Mouse (Mus musculus): ENCODE measurements around the gene Atl1.

Gene Atl1

DNA sequence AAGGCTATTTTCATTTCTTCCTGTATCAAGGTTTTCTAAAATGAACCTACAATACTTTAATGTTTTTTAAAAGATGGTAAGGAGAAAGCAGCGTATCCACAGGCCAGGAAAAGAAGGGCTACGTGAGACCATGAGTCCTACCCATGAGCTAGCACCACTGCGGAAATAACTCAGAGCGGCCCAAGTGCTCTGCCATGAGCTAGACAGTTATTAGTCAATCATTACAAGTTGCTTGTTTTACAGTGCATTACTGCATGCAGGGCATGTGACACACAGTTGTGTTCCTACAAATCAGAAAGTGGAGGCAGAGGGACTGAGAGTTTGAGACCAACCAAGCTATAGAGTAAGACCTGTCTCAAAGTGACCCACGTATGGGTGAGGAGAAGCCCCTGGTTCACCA, 8.4 kb upstream of the Atl1 start:
- no peak for DNase-seq (ENCODE audit: low spot score)

DNA sequence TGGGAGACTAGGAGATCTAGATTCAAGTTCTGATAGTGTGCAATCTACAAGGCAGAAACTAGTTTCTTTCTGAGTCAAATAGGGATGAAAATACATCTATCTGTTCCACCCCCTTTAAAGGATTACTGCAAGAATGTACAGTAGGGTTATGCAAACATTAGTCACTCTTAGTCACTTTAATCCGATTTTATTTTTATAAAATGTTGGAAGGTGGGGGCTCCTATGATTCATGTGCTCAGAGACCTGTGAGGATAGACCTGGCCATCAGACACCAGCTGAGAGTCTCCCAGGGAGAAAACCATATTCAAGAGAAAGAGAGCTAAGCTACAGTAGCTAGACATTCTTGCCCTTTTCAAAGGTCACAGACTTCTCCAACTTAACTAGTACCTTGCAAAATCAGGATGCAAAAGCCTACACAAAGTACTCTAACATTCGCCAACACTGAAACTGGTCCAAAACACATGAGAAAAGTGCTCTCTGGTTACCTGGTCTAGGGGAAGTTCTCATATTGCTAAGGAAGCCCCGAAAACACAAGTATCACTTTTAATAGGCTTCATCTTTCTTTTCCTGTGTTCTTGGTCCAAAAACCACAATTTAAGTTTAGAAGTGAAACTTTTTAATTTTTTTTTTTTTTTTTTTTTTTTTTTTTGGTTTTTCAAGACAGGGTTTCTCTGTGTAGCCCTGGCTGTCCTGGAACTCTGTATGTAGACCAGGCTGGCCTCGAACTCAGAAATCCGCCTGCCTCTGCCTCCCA, 7.1 kb upstream of the Atl1 start:
- DNase-seq (ENCODE audit: low spot score): no peak

DNA sequence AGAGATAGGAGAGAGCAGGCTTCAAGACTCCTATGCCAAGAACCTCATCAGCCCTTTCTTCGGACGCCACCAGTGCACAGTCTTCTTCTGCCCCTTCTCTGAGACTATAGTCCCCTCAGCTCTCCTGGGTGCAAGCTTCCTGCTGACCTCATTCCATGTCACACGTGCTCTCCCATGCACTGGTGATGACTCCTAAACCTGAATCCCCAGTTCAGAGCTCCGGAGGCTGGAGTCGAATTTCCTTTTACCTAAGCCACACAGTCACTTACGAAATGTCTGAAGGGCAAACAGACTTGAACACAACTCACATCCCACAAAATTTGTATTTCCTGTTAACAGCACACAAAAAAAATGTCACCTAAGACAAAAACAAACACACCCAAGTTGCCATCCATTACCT, 4.6 kb upstream of the Atl1 start:
- no peak for DNase-seq (ENCODE audit: low spot score)

DNA sequence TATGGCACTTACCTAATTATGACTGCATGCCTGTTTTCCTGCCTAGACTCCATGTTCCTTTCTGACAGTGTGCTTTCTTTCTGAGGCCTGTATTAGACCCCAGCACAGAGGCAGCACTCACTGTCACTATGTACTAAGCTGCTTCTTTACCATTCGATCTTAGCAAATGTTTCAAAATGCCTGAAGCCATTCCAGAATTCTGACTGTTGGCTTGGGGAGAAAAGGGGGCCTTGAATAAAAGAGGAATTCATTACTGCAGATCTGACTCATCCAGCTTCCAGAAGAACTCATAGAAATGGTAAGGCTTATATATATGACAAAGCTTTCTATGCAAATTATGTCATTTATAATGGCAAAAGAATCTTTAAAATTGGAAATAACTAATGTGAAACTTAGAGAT, 4.1 kb upstream of the Atl1 start:
- no peak for DNase-seq (ENCODE audit: low spot score)

DNA sequence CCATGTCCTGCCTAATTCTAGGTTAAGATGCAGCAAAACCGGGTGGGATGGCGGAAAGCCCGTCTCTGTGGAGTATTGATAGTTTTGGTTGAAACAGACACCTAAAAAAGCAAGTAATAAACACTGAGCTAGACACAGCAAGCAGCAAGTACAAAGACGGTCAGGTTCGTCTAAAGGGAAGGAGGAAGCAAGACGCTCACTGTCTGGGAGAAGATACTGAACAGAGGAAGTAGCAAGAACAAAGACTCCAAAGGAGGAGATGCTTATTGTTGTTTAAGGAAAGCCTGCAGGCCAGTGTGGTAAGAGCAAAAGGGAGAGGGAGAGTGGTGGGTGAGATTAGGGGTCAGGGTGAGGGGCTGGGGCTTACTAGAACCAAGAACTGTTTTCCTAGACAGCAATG, 2.4 kb upstream of the Atl1 start:
- no peak for DNase-seq (ENCODE audit: low spot score)

DNA sequence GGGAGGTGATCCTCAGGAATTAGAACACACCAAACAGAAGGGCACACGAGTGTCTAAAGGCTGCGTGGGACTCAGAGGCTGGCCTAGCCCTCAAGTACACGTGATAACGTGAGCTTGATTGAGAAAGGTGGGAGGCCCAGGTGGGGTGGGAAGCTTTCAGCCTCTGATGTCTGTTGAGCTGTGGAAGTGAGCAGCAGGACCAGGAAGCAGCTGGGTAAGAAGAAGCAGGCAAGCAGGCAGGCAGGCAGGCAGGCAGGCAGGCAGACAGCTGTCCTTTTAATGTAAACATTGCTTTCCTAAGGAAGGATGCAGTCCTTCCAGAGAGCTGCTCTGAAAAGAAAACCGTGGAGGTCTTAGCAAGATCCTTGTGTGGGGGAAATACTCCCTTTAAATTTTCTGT, 1.9 kb upstream of the Atl1 start:
- no peak for DNase-seq (ENCODE audit: low spot score)

DNA sequence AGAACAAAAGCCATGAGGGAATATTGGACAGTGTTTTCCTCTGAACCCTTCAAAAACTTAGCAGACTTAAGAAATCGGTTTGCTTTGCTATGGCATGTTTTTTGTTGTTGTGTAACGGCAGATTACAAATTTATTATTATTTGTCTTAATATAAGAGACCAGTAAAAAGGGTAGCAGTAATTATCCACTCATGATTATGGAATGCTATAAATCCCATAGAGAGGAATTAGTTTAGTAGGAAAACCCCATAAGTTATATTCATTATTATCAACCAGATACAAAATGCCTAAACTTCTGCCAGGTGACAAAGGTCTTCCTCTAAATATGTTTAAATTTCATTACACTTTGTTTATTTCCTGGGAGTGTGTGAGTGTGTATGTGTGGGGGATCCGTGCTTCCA, 693 bp upstream of the Atl1 start:
- DNase-seq (ENCODE audit: low spot score): no peak

DNA sequence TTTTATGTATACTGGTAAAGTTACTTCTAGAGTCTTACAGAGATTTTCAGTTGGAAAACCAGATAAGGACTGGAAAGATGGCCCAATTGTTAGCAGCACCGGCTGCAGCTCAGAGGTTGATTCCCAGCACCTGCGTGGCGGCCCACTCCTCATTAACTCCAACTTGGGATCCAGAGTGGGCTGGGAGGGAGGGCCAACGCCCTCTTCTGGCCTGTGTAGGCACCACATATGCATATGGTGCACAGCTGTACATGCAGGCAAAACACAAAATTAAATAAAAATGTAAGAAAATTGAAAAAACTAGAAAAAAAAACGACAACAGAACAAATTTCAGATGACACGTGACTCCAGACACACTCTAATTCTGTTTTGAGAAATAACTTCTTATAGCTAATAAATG, 1.5 kb downstream of the Atl1 start:
- no peak for DNase-seq (ENCODE audit: low spot score)

DNA sequence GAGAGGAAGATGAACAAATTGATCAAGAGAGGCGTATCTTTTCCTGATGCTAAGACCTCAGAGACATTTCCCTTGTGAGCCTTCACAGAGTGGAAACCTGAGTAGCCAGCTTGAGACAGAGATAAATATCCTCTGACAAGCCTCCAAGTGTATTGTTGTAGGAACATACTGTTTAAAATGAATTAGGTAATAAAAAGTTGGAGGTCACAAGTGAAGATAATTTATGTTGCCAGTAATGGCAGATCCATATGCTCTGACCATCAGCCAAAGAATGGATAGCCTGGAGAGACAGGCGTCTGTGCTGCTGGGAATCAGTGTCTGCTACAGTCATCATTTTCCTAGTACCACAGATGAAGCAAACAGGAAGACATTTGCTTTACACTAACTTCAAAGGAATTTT, 2.6 kb downstream of the Atl1 start:
- no peak for DNase-seq (ENCODE audit: low spot score)

DNA sequence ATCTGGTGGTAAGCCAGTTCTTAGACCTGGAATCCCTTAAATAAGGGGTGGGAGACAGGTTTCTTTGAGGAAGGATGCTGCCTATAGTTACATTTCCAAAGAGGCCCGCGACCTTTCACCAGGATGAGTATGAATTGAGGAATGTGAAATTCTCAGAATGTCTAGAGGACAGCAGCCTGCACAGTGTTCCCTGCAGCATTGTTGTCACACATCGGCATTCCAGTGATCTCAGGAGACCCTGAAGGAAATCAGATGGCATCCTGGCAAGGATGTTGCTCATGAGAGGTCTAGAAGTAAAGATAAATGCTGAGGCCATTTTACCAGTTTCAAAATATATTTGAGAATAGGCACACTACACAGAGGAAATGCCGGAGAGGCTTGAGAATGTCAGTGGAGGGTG, 5.7 kb downstream of the Atl1 start:
- no peak for DNase-seq (ENCODE audit: low spot score)

DNA sequence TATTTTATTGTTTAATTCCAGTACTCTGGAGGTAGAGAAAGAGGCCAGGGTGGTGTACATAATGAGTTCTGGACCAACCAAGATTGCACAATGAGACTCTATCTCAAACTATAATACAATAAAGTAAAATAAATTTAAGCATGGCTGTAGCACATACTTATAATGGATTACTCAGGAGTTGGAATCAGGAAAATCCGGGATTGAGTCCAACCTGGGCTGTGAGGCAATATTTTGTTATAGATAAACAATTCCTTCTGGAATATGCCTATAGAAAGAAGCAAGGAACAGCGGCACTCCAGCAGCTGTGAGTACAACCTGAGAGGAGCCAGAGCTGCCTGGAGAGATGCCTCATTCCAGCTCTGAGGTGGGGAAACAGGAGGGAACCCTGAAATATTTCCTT, 12.6 kb downstream of the Atl1 start:
- DNase-seq (ENCODE audit: low spot score): no peak

DNA sequence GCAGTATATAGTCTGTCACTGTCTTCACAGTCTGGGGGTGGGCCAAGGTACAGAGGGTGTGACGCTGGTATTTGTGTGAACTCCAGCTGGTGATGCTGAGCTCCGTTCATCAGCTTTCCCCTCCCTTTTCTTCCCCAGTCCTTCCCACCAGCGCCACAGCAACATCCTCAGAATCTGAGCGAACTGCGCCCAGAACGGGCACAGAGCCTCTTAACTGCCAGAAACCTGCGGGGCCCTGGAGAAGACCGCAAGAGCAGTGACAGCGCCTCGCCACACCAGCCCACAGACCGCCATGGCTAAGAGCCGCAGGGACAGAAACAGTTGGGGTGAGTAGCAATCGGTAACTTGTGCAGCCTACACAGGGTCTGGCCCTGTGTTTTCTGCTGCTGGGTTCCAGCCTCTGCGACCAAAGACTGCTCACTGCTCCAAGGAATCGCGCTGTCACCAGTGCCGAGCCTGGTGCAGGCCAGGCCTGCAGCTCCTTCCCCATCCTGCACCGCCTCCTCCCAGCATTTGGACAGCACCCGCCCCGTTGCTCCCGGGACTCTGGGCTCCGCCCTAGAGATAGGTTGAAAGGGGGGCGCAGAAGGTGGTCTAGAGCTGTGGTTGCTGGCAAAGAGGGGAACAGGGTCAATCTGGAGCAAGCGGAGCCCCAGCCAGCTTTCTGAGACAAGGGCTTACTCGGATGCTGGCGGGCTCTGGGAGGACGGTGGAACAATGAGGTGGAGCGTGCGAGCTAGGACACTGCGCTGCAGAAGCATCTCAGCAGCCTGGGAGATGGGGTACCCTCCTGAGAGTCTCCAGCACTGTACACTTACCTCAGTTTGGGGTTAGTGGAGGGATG, 15.5 kb downstream of the Atl1 start:
- DNase-seq (ENCODE audit: low spot score): no peak

DNA sequence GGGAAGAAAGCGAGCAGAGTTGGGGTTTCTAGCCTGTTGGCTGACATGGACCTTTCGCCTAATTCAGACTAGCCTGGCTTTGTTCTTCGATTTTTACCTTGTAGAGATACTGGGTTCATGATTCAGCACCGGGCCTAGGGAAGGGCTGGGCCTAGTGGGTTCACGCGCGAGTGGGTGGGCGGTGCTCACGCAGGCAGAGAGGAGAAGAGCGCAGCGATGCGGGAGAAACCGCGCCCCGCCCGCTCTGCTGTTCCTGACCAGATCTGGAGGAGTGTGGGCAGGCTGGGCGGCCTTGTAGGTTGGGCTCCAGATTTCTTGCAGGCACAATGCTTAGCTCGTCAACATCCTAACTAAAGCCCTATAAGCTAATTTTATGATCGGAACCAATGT, 16.1 kb downstream of the Atl1 start:
- DNase-seq (ENCODE audit: low spot score): no peak

DNA sequence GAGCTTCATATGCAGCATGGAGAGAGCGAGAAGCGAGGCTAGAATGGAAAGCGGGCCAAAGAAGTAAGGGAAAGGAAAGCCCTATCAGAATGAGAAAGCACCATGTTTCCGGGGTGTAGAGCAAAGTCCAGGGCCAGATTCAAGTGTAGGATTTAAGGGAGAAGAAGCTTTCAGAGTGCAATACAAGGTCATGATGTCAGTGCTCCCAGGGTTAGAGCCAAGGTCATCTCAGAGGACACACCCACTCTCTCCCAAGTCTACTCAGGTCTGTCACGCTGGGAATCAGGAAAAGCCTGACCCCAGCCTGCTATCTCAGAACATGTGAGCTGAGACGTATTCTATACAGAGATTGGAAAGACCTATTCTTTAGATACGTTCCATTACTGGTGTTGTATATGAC, 19.5 kb downstream of the Atl1 start:
- DNase-seq (ENCODE audit: low spot score): no peak

DNA sequence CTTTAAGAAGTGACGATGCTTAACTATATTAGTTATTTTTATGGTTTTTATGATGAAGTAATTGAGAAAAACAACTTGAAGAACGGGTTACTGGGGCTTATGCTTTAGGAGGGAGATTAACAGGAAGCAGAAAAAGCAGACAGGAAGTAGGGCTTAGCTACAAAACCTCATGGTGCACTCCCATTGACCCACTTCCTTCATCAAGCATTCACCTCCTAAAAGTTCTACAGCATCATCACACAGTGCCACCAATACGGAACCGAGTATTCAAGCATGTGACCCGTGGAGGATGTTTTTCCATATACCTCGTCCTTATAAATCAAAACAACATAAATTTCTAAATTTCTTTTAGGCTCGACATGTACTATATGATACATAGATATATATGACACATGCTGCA, 20.3 kb downstream of the Atl1 start:
- DNase-seq (ENCODE audit: low spot score): no peak

DNA sequence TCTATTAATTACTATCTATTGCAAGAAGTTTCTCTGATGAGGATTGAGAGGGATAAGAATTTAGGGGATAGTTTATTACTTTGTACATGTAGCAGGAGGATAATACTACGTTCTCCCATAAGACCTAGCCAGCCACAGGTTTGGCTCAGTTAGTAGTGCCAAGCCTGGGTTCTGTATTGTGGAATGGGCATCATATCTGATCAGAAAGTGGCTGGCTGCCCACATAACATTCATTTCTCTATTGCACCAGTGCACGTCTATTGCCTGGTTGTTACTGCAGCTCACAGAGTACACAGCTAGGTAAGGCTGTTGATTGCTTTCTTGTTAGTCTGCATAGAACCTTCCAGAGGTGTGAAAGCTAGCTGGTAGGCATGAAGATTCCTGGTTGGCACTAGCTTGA, 25.5 kb downstream of the Atl1 start:
- DNase-seq (ENCODE audit: low spot score): no peak

DNA sequence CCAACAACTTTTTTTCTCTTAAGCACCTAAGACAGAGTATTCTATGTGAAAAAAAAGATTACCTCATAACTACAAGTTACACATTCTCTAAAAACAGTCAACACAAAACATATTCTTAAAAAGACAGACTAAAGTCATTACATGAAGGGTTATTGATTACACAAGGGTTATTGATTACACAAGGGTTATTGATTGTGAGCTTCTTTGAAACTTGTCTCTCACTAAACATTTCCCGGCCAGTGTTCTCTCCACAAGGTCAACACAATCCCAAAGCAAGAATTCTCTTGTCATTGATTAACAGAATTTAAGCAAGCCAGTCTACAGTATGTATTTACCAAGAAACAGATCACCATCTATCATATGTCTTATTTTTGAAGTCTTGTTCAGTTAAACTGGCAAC, 29.7 kb downstream of the Atl1 start:
- no peak for DNase-seq (ENCODE audit: low spot score)

DNA sequence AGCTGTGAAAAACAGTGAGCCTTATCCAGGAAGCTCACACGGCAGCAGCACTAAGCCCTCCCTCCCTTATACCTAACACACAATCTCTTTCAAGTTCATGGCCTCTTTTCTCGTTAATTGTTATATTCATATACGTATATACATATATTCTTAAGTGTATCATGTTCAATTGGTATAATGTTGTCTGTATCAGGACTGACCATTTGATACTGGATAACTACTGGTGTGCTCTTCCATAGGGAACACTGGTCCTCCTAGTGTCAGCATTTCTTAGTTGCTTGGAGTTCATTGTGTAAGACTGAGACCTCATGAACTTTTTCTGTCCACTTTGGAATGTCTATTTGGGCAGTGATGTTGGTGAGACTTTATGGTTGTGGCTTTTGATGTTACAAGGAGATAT, 30.7 kb downstream of the Atl1 start:
- DNase-seq (ENCODE audit: low spot score): no peak

DNA sequence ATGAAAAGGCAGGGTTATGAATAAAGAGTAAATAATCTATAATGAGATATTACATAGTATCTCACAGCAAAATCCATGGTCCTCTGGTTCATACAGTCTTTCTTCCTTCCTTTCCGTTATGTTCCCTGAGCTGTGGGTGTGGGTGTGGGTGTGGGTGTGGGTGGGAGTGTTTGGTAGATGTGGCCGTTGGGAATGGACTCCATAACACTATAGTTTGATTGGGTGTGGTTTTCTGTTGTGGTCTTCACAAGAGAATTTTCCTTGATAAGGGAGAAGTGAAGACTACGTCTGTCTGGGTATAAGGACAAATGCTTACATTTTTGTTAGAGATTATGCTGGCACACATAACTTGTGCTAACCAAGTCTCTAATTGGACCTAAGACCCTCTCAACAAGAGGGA, 31.2 kb downstream of the Atl1 start:
- no peak for DNase-seq (ENCODE audit: low spot score)

DNA sequence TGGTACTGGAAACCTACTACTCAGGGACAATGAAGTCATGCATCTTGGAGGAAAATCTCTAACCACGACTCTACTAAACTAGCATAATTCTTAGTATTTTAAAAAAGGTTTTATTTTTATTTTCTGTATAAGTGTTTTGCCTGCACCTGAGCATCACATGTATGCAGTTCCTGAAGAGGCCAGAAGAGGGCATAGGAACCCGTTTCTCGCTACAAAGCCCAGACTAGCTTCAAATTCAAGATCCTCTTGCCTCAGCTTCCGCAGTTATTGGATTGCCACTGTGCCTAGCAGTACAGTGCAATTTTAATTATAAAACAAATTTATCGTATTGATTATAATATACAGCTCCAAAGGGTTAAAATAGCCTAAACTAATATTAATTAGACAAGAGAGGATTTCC, 31.6 kb downstream of the Atl1 start:
- DNase-seq (ENCODE audit: low spot score): no peak

DNA sequence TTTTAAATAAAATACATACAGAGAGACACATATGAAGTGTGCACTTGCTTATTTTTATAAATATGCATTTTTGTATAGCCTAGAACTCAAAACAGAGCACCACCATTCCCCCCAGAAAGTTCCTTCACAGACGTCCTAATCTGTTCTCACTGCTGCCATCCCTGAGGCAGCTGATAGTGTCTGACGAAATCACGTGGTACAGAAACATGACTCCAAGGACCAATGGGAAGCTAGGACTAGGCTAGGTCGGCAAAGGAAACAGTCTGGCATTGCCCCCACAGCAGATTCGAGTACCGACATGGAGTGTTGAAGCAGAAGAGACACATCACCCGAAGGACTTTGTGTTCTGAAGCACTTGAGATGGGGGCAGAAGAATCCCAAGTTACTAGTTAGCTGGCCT, 34.3 kb downstream of the Atl1 start:
- no peak for DNase-seq (ENCODE audit: low spot score)

DNA sequence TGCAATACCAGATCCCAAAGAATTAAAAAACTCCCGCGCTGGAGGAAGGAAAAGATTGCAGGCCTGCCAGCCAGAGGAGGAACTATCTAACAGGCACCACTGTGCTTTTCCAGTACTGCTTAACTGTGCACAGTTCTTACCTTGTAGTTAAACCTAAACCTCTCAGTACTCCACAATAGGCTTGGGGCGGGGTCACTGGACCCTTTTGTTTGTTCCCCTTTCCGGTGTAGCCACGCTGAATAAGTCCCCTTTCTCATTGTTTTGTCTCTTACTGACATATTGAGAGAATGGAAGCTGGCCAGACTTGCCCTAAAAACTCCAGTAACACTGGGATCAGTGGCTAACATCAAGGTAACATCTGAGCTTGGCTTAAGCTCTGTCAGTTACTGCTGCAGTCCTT, 45.3 kb downstream of the Atl1 start:
- no peak for DNase-seq (ENCODE audit: low spot score)

DNA sequence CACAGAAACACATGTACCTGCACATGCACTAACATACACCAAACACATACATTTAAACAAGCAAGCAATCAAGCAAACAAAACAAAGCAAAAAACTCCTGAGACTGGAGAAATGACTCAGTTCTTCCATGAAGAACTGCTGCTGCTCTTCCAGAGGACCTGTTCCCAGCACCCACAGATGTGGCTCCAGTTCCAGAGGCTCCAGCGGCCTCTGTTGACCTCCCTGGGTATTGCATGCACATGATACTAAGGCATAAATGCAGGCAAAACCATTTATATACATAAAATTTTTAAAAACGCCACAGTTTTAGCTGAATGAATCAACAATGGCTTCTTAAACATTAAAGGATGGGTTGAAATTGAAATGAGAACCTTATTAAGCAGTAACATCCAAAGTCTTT, 46.9 kb downstream of the Atl1 start:
- no peak for DNase-seq (ENCODE audit: low spot score)
